Mouse (Mus musculus) ovary, postnatal 14 days (tissue): ENCODE data around the gene 0610009B22Rik.

Source experiments
- DNase-seq: peaks from one replicate; pipeline ENCODE4 v3.0.0; 2022; ENCODE audit warnings: low spot score

Gene 0610009B22Rik

GRCm38 (mm10) chr11:51658705-51659104, 30.0 kb downstream of the 0610009B22Rik start:
- DNase-seq: no peak

- DNase-seq: no peak
These were observed 30.4 kb downstream of the 0610009B22Rik start for GRCm38 (mm10) chr11:51658291-51658690.

GRCm38 (mm10) chr11:51656798-51657521, 31.7 kb downstream of the 0610009B22Rik start:
- no peak for DNase-seq

- DNase-seq: no peak
These were observed 33.8 kb downstream of the 0610009B22Rik start for GRCm38 (mm10) chr11:51654891-51655290.

- DNase-seq: no peak
These were observed 34.9 kb downstream of the 0610009B22Rik start for GRCm38 (mm10) chr11:51653736-51654135.

- no peak for DNase-seq
These were observed 35.7 kb downstream of the 0610009B22Rik start for GRCm38 (mm10) chr11:51652889-51653418.

GRCm38 (mm10) chr11:51650691-51651515, 37.8 kb downstream of the 0610009B22Rik start, which contains the start of the genes N4bp3 and D930048N14Rik:
N4bp3 (minus strand) TSS chr11:51650842.
D930048N14Rik (plus strand) TSS chr11:51650954.
- no peak for DNase-seq

GRCm38 (mm10) chr11:51650261-51650660, 38.4 kb downstream of the 0610009B22Rik start:
- no peak for DNase-seq

GRCm38 (mm10) chr11:51649889-51650199, 38.8 kb downstream of the 0610009B22Rik start:
- DNase-seq: no peak

GRCm38 (mm10) chr11:51649111-51649888, 39.4 kb downstream of the 0610009B22Rik start:
- DNase-seq: no peak

- no peak for DNase-seq
These were observed 40.1 kb downstream of the 0610009B22Rik start for GRCm38 (mm10) chr11:51648566-51648965.

- no peak for DNase-seq
These were observed 41.7 kb downstream of the 0610009B22Rik start for GRCm38 (mm10) chr11:51646751-51647667.

- no peak for DNase-seq
These were observed 42.4 kb downstream of the 0610009B22Rik start for GRCm38 (mm10) chr11:51646245-51646644.

GRCm38 (mm10) chr11:51645293-51645692, 43.4 kb downstream of the 0610009B22Rik start:
- no peak for DNase-seq

- DNase-seq: no peak
These were observed 44.5 kb downstream of the 0610009B22Rik start for GRCm38 (mm10) chr11:51644217-51644616.

- no peak for DNase-seq
These were observed 44.9 kb downstream of the 0610009B22Rik start for GRCm38 (mm10) chr11:51643761-51644160.

GRCm38 (mm10) chr11:51643202-51643601, 45.5 kb downstream of the 0610009B22Rik start:
- DNase-seq: no peak

- no peak for DNase-seq
These were observed 47.9 kb downstream of the 0610009B22Rik start for GRCm38 (mm10) chr11:51640748-51641147.

- DNase-seq: no peak
These were observed 50.2 kb downstream of the 0610009B22Rik start for GRCm38 (mm10) chr11:51638497-51638896.

GRCm38 (mm10) chr11:51637971-51638414, 50.7 kb downstream of the 0610009B22Rik start:
- no peak for DNase-seq

GRCm38 (mm10) chr11:51636323-51636684, 52.4 kb downstream of the 0610009B22Rik start:
- DNase-seq: no peak
